Mouse (Mus musculus) limb, embryonic 15.5 days (tissue): ENCODE measurements around the gene Jph4. TPM values are rescaled to one million over a fixed set of nuclear protein-coding genes. Genes with fewer than 3 reads are reported as not detected.

Experiments used
- ATAC-seq: fragments of 200-750 bp; cut with Nextera tagmentation; 2 replicates; pipeline ENCODE4 v1.8.0; 2017; ENCODE audit warnings: low read depth, moderate TSS enrichment; ENCODE audit not compliant: insufficient number of reproducible peaks, low FRiP score, low TSS enrichment
- H3K27ac ChIP-seq: fragments of 300-500 bp; sonication (generic); 2 replicates; pipeline ENCODE4 v1.5.1; 2015; ENCODE audit warnings: moderate library complexity, mild to moderate bottlenecking, inconsistent platforms
- H3K27me3 ChIP-seq: fragments of 300-500 bp; sonication (generic); 2 replicates; pipeline ENCODE4 v1.6.1; 2015; ENCODE audit warnings: inconsistent platforms
- H3K36me3 ChIP-seq: fragments of 300-500 bp; sonication (generic); 2 replicates; pipeline ENCODE4 v1.6.1; 2015; ENCODE audit warnings: inconsistent platforms
- H3K4me1 ChIP-seq: fragments of 300-500 bp; sonication (generic); 2 replicates; pipeline ENCODE4 v1.6.1; 2015; ENCODE audit warnings: inconsistent platforms
- H3K4me2 ChIP-seq: fragments of 300-500 bp; sonication (generic); 2 replicates; pipeline ENCODE4 v1.6.1; 2015; ENCODE audit warnings: mild to moderate bottlenecking, inconsistent platforms
- H3K4me3 ChIP-seq: fragments of 300-500 bp; sonication (generic); 2 replicates; pipeline ENCODE4 v1.5.1; 2015; ENCODE audit warnings: mild to moderate bottlenecking, inconsistent platforms
- H3K9ac ChIP-seq: fragments of 300-500 bp; sonication (generic); 2 replicates; pipeline ENCODE4 v1.6.1; 2015; ENCODE audit warnings: inconsistent platforms
- H3K9me3 ChIP-seq: fragments of 300-500 bp; sonication (generic); 2 replicates; pipeline ENCODE4 v1.6.1; 2016; ENCODE audit warnings: inconsistent platforms
- WGBS: fragments of 180-500 bp; shearing (Covaris S2); methylation state at CpG from one replicate; pipeline ENCODE4 v1.1.7; 2015; 5-methylcytosine and 5-hydroxymethylcytosine counted together
- polyA plus RNA-seq: library from polyadenylated mRNA; unstranded; fragments of >200 nt; fragmentation: Nextera tagmentation; extraction: Ambion mirVana; gene quantifications from 2 replicates; pipeline ENCODE4 v1.2.1, GENCODE M21; 2015

Jph4 gene
- polyA plus RNA-seq, 1 experiment from 2014 or later: 2.1 TPM

GRCm38 (mm10) chr14:55113975-55114645 lies 2.6 kb downstream of the Jph4 start:
- no peak for ATAC-seq
- Histone ChIP-seq H3K9ac (no peak overlapping the region), H3K4me1 (peaks cover 45% of the 10 kb centered on the region), H3K27ac (no peak overlapping the region), H3K4me2 (peak overlapping the region; percentile 100), H3K9me3 (no peaks in the 10 kb centered on the region), H3K27me3 (peaks cover 77% of the 10 kb centered on the region), H3K36me3 (no peaks in the 10 kb centered on the region), H3K4me3 (peak overlapping the region; percentile 54)
- 8% methylated on average over 26 of the region's 26 CpGs for WGBS

GRCm38 (mm10) chr14:55113351-55113974 lies 3.3 kb downstream of the Jph4 start:
- whole genome bisulfite sequencing: 67% methylated on average over 51 of the region's 51 CpGs

GRCm38 (mm10) chr14:55111720-55112119 lies 5.0 kb downstream of the Jph4 start:
- Histone ChIP-seq H3K27me3 (peaks cover 73% of the 10 kb centered on the region), H3K4me1 (peaks cover 52% of the 10 kb centered on the region)

More at GRCm38 (mm10) chr14:55113351-55113974, 3.3 kb downstream of the Jph4 start:
- no peak for ATAC-seq
- Histone ChIP-seq H3K36me3 (no peaks in the 10 kb centered on the region), H3K4me3 (peak overlapping the region; percentile 54; the same call in 1 of the 2 replicates), H3K4me1 (peaks cover 51% of the 10 kb centered on the region), H3K9me3 (no peaks in the 10 kb centered on the region), H3K4me2 (0 out of 2 replicates have a peak overlapping the region, but pooled peaks have one; percentile 5), H3K9ac (no peak overlapping the region), H3K27ac (no peak overlapping the region), H3K27me3 (peaks cover 77% of the 10 kb centered on the region)

GRCm38 (mm10) chr14:55110076-55110475 lies 6.7 kb downstream of the Jph4 start:
- no peak overlapping the region for H3K27ac ChIP-seq
- no peaks in the 10 kb centered on the region for H3K36me3 ChIP-seq
- no peak overlapping the region for H3K4me3 ChIP-seq
- peaks cover 46% of the 10 kb centered on the region for H3K4me1 ChIP-seq
- no peak for ATAC-seq
- peaks cover 61% of the 10 kb centered on the region for H3K27me3 ChIP-seq
- H3K9ac ChIP-seq: no peak overlapping the region
- 31% methylated on average over 9 of the region's 9 CpGs for WGBS
- no peaks in the 10 kb centered on the region for H3K9me3 ChIP-seq
- no peak overlapping the region for H3K4me2 ChIP-seq

More at GRCm38 (mm10) chr14:55111720-55112119, 5.0 kb downstream of the Jph4 start:
- Histone ChIP-seq H3K4me2 (no peak overlapping the region), H3K36me3 (no peaks in the 10 kb centered on the region), H3K9me3 (no peaks in the 10 kb centered on the region), H3K4me3 (no peak overlapping the region), H3K27ac (no peak overlapping the region), H3K9ac (no peak overlapping the region)
- no peak for ATAC-seq
- WGBS: 65% methylated on average over 2 of the region's 2 CpGs

GRCm38 (mm10) chr14:55109048-55109873 lies 7.5 kb downstream of the Jph4 start:
- WGBS: 9% methylated on average over 21 of the region's 21 CpGs
- H3K36me3 ChIP-seq: no peaks in the 10 kb centered on the region
- no peak overlapping the region for H3K9ac ChIP-seq
- H3K27ac ChIP-seq: peak overlapping the region; percentile 33; the same call in 1 of the 2 replicates
- H3K9me3 ChIP-seq: no peaks in the 10 kb centered on the region
- peaks cover 53% of the 10 kb centered on the region for H3K27me3 ChIP-seq
- H3K4me2 ChIP-seq: no peak overlapping the region
- peaks cover 42% of the 10 kb centered on the region for H3K4me1 ChIP-seq
- no peak for ATAC-seq
- H3K4me3 ChIP-seq: no peak overlapping the region

GRCm38 (mm10) chr14:55108202-55108870 lies 8.4 kb downstream of the Jph4 start:
- Histone ChIP-seq H3K4me3 (no peak overlapping the region), H3K4me2 (no peak overlapping the region), H3K27ac (no peak overlapping the region), H3K36me3 (0 out of 2 replicates have a peak, but pooled peaks cover 5% of the 10 kb centered on the region), H3K9ac (no peak overlapping the region), H3K27me3 (peaks cover 43% of the 10 kb centered on the region), H3K9me3 (no peaks in the 10 kb centered on the region), H3K4me1 (peaks cover 34% of the 10 kb centered on the region)
- 40% methylated on average over 9 of the region's 9 CpGs for WGBS
- ATAC-seq: no peak

GRCm38 (mm10) chr14:55106990-55107389 lies 9.7 kb downstream of the Jph4 start:
- ATAC-seq: no peak
- Histone ChIP-seq H3K36me3 (0 out of 2 replicates have a peak, but pooled peaks cover 11% of the 10 kb centered on the region), H3K9ac (no peak overlapping the region), H3K27ac (no peak overlapping the region), H3K9me3 (no peaks in the 10 kb centered on the region), H3K4me1 (peaks cover 34% of the 10 kb centered on the region), H3K4me3 (no peak overlapping the region), H3K27me3 (peaks cover 31% of the 10 kb centered on the region), H3K4me2 (no peak overlapping the region)
- WGBS: 64% methylated on average over 8 of the region's 8 CpGs

- Histone ChIP-seq H3K9me3 (no peaks in the 10 kb centered on the region), H3K4me3 (peak within 1 kb of the TSS; percentile 53), H3K4me1 (peaks cover 34% of the 10 kb centered on the region), H3K27me3 (peaks cover 23% of the 10 kb centered on the region), H3K27ac (peak within 1 kb of the TSS; percentile 86), H3K9ac (peak within 1 kb of the TSS; percentile 59), H3K36me3 (peaks cover 13% of the 10 kb centered on the region; the same call in 1 of the 2 replicates), H3K4me2 (peak within 1 kb of the TSS; percentile 90)
- peak; percentile 61; the same call in 1 of the 2 replicates for ATAC-seq
- WGBS: under 1% methylated on average over 39 of the region's 39 CpGs
Measured at GRCm38 (mm10) chr14:55105836-55106809, 10.6 kb downstream of the Jph4 start, which contains the start of gene Ap1g2. Gene Ap1g2, minus strand, starts transcription at chr14:55106593.

- H3K4me1 ChIP-seq: peaks cover 34% of the 10 kb centered on the region
- H3K27ac ChIP-seq: peak overlapping the region; percentile 86
- no peak for ATAC-seq
- peak overlapping the region; percentile 59 for H3K9ac ChIP-seq
- H3K36me3 ChIP-seq: peaks cover 19% of the 10 kb centered on the region; the same call in 1 of the 2 replicates
- peak overlapping the region; percentile 53 for H3K4me3 ChIP-seq
- H3K9me3 ChIP-seq: no peaks in the 10 kb centered on the region
- H3K27me3 ChIP-seq: peaks cover 15% of the 10 kb centered on the region
- peak overlapping the region; percentile 90 for H3K4me2 ChIP-seq
- WGBS: 4% methylated on average over 7 of the region's 7 CpGs
Measured at GRCm38 (mm10) chr14:55105386-55105785, 11.3 kb downstream of the Jph4 start.

GRCm38 (mm10) chr14:55104365-55104764 lies 12.4 kb downstream of the Jph4 start:
- no peak overlapping the region for H3K4me3 ChIP-seq
- no peaks in the 10 kb centered on the region for H3K9me3 ChIP-seq
- no peak overlapping the region for H3K4me2 ChIP-seq
- H3K36me3 ChIP-seq: peaks cover 28% of the 10 kb centered on the region; the same call in 1 of the 2 replicates
- no peak for ATAC-seq
- H3K9ac ChIP-seq: no peak overlapping the region
- WGBS: 84% methylated on average over 18 of the region's 18 CpGs
- H3K27ac ChIP-seq: no peak overlapping the region
- H3K4me1 ChIP-seq: peaks cover 28% of the 10 kb centered on the region
- H3K27me3 ChIP-seq: peaks cover 5% of the 10 kb centered on the region; the same call in 1 of the 2 replicates
